Mouse (Mus musculus): ENCODE measurements around the gene Pld1.

DNA sequence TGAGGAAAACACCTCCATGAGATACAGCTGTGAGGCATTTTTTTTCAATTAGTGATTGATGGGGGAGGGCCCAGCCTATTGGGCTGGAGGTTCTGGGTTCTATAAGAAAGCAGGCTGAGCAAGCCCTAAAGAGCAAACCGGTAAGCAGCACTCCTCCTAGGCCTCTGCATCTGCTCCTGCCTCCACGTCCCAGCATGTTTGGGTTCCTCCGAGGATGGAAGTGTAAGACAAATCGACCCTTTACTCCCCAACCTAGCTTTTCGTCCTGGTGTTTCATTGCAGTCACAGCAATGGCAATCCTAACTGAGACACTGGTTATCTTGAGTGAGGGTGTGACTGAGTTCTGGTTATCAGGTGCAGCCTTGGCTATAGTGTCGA, 11.4 kb downstream of the Pld1 start:
- no peak for TF ChIP-seq CTCF (IDR thresholded peaks at IDR 0.05; ENCODE audit: control insufficient read depth, insufficient read depth, insufficient read length)
- TF ChIP-seq USF1 (IDR thresholded peaks at IDR 0.05; ENCODE audit: low read depth): no peak
- TF ChIP-seq CEBPB (IDR thresholded peaks at IDR 0.05; ENCODE audit: low read depth): no peak
- no peak for TF ChIP-seq MAX (IDR thresholded peaks at IDR 0.05)
